8 mouse cellular contexts compared by ENCODE assay signal in genomic region chr12:102702356-102703110, GRCm38 (mm10). TPM values are rescaled to one million over a fixed set of nuclear protein-coding genes. Genes with fewer than 3 reads are reported as not detected.
A peak's percentile ranks its signal among the peaks of the same experiment; 100 is the strongest.
DNase-seq lines count a peak whose midpoint lies in the region; ATAC-seq lines count a peak whose summit lies in the region.

No protein-coding gene starts in this region.

- WGBS in limb, embryonic 13.5 days = 6% methylated on average over 15 of the region's 15 CpGs
- 3% methylated on average over 15 of the region's 15 CpGs for WGBS in midbrain, embryonic 15.5 days

- peak overlapping the region; percentile 92 for H3K4me2 ChIP-seq in limb, embryonic 13.5 days (replicated peaks)
- H3K4me2 ChIP-seq in midbrain, embryonic 15.5 days = peak overlapping the region; percentile 75

- peak overlapping the region; percentile 53 for H3K9ac ChIP-seq in limb, embryonic 13.5 days
- peak overlapping the region; percentile 27; the same call in 1 of the 2 replicates for H3K9ac ChIP-seq in midbrain, embryonic 15.5 days

- no peaks in the 10 kb centered on the region for H3K36me3 ChIP-seq in limb, embryonic 13.5 days
- H3K36me3 ChIP-seq in midbrain, embryonic 15.5 days (replicated peaks) = no peaks in the 10 kb centered on the region

- H3K9me3 ChIP-seq in limb, embryonic 13.5 days = no peaks in the 10 kb centered on the region
- no peaks in the 10 kb centered on the region for H3K9me3 ChIP-seq in midbrain, embryonic 15.5 days

- no peak for ATAC-seq in cerebellum, adult (ENCODE audit: insufficient number of reproducible peaks, low FRiP score, low TSS enrichment)
- no peak for ATAC-seq in limb, embryonic 13.5 days (ENCODE audit: low FRiP score, low read depth)
- no peak for ATAC-seq in midbrain, embryonic 15.5 days (replicated peaks)

- no peaks in the 10 kb centered on the region for H3K27me3 ChIP-seq in limb, embryonic 13.5 days
- no peaks in the 10 kb centered on the region for H3K27me3 ChIP-seq in midbrain, embryonic 15.5 days (replicated peaks)

- DNase-seq in cerebellum, adult 11 months = peak; percentile 73
- peak; percentile 86 to 88 for DNase-seq in cerebellum, adult 18-20 months
- DNase-seq in forelimb bud, embryonic 11.5 days (ENCODE audit: low read depth, low spot score) = peak; percentile 81
- DNase-seq in induced T-regulatory cell, adult 2 months (ENCODE audit: low read depth) = peak; percentile 96
- DNase-seq in spleen, postnatal 36 days (ENCODE audit: low spot score in 2 of 2) = peak; percentile 65 to 79

- H3K4me1 ChIP-seq in limb, embryonic 13.5 days = peaks cover 66% of the 10 kb centered on the region
- peaks cover 59% of the 10 kb centered on the region for H3K4me1 ChIP-seq in midbrain, embryonic 15.5 days

- H3K4me3 ChIP-seq in limb, embryonic 13.5 days = peak overlapping the region; percentile 68
- H3K4me3 ChIP-seq in midbrain, embryonic 15.5 days = peak overlapping the region; percentile 79

- peak overlapping the region; percentile 67 for H3K27ac ChIP-seq in limb, embryonic 13.5 days
- H3K27ac ChIP-seq in midbrain, embryonic 15.5 days = peak overlapping the region; percentile 64

RNA-seq across cellular contexts. Expression of gene Itpk1, which starts 2.2 kb away (rescaled TPM):
- polyA plus RNA-seq in limb, embryonic 13.5 days (2015; fragmentation: Nextera tagmentation; extraction: Ambion mirVana) = 9.3 TPM in 2 replicates
- polyA plus RNA-seq in midbrain, embryonic 15.5 days (2015; fragmentation: Nextera tagmentation; extraction: Ambion mirVana) = 34.1 and 34.6 TPM in 2 replicates

RNA-seq across cellular contexts. Expression of gene Moap1, which starts 40.9 kb away (rescaled TPM):
- 28.1 and 30.2 TPM in 2 replicates for polyA plus RNA-seq in limb, embryonic 13.5 days (2015; fragmentation: Nextera tagmentation; extraction: Ambion mirVana)
- polyA plus RNA-seq in midbrain, embryonic 15.5 days (2015; fragmentation: Nextera tagmentation; extraction: Ambion mirVana) = 73.2 and 73.3 TPM in 2 replicates

RNA-seq across cellular contexts. Expression of gene Tmem251, which starts 41.0 kb away (rescaled TPM):
- 10.2 and 10.4 TPM in 2 replicates for polyA plus RNA-seq in limb, embryonic 13.5 days (2015; fragmentation: Nextera tagmentation; extraction: Ambion mirVana)
- polyA plus RNA-seq in midbrain, embryonic 15.5 days (2015; fragmentation: Nextera tagmentation; extraction: Ambion mirVana) = 11.9 and 13.2 TPM in 2 replicates

RNA-seq across cellular contexts. Expression of gene Gm28051, which starts 55.0 kb away (rescaled TPM):
- polyA plus RNA-seq in limb, embryonic 13.5 days (2015; fragmentation: Nextera tagmentation; extraction: Ambion mirVana) = not detected in 2 replicates
- polyA plus RNA-seq in midbrain, embryonic 15.5 days (2015; fragmentation: Nextera tagmentation; extraction: Ambion mirVana) = not detected in 2 replicates

RNA-seq across cellular contexts. Expression of gene Gon7, which starts 55.1 kb away (rescaled TPM):
- polyA plus RNA-seq in limb, embryonic 13.5 days (2015; fragmentation: Nextera tagmentation; extraction: Ambion mirVana) = 34.9 TPM in 2 replicates
- 46.7 and 51.0 TPM in 2 replicates for polyA plus RNA-seq in midbrain, embryonic 15.5 days (2015; fragmentation: Nextera tagmentation; extraction: Ambion mirVana)
